Mouse (Mus musculus) layer of hippocampus, adult 18-20 months (tissue): ENCODE measurements around the gene Rtl1. TPM values are rescaled to one million over a fixed set of nuclear protein-coding genes. Genes with fewer than 3 reads are reported as not detected.

Source experiments
- DNase-seq, 2 experiments: peaks; one replicate each; pipeline ENCODE4 v3.0.0; 2022; ENCODE audit warnings: low spot score in 2 of 2
- total RNA-seq, 2 experiments: library from RNA; stranded (reverse); gene quantifications; 2 replicates each; pipeline ENCODE4 v1.2.3; 2021

Gene Rtl1
- total RNA-seq, 2 experiments from 2014 or later = 0.08 to 0.17 TPM

DNA sequence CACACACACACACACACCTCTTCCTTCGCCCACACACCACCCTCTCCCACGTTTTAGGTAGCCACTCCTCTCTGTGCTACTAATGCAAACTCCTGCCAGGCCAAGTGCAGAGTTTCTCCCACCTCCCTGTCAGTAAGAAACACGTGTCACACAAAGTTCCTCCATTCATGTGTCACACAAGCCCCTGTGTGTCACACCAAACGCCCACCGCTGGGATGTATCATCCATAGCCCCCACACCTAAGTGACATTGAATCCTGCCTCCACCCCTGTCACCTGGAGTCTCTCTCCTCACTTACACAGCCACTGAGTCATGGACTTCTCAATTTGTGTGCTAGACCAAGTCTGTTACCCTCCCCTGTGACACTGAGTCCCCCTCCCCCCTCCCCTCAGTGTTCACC lies 17.9 kb downstream of the Rtl1 start:
- DNase-seq = no peak

- no peak for DNase-seq
Measured at GRCm38 (mm10) chr12:109572259-109572658, 27.9 kb downstream of the Rtl1 start.

DNA sequence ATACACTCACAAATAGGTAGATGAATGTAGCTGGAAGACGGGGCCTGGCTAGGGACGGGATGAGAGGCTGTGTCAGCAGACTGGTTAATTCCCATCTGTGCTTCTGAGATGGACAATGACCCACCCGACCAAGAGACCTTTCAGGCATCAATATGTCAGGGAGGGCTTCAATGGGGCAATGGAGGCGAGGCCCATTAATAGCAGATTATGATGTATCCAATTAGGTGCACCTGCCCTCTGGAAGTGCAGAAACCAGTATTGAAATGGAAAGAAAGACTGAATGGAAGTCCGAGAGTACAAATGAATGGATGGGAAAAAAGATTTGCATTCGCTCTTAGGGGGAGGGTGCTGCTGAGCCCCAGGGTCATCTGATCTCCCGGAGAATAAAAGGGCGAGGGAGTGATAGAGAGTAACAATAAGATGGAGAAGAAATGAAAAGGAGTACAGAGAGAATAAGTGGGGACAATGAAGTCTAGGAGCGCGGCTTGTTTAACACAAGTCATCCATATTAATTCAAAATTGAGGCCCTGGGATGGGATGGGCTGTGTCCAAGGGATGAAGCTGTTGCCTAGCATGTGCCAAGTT lies 39.9 kb downstream of the Rtl1 start:
- no peak for DNase-seq

DNA sequence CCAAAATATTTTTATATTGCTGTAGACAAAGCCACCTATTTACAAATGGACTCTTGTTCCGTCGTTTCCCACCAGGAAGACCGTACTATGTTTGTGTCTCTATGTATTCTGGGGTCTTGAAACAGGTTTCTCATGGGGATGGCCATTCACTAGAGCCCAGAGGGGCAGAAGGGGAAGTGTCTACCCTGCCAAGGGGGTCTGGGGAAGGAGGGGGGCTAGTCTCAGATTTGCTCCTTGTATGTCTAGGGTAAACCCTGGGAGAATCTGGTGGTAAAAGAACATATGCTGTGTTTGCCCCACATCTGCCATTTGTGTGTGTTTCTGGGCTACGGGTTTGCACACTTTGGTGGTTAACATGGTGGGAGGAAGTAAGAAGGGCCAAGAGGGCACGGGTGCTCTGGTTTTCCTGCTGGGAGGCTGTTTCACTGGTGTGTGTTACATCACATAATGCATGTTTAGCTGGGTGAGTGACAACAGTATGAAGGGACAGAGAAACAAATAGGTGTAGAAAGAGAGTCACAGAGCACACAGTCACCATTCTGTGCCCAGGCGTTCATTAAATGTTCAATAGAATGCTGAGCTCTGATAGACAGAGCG lies 41.1 kb downstream of the Rtl1 start:
- DNase-seq = no peak

GRCm38 (mm10) chr12:109558226-109558824 lies 41.8 kb downstream of the Rtl1 start:
- DNase-seq = no peak

DNA sequence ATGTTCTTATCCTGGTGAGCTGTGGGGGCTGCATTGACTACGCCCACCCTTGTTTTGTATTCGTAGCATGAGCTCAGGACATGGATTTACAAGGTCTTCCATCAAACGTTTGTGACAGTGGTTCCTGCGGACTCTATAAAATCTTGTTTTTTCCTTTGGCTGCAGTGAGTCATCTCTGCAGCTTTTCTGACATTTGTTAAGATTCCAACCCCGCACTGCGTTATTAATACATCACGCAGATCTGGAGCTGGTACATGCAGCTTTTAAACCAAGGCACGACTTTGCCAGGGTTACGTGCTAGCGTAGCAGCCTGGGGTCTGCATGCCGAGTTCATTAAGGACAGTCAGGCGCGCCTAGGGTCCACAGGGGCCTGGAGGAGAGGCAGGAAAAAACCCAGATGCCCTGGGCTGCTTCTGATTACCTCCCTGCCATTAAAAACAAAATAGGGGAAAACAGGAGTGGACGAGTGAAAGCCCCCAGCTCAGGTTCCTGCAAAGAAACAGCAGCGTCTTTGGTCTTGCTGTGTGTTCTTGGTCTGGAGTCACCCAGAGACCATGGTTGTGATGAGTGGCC lies 44.2 kb downstream of the Rtl1 start:
- peak in 1 of 2 experiments; percentile 43 for DNase-seq

GRCm38 (mm10) chr12:109553568-109553967 lies 46.6 kb downstream of the Rtl1 start:
- no peak for DNase-seq

GRCm38 (mm10) chr12:109552754-109553525 lies 47.2 kb downstream of the Rtl1 start:
- no peak for DNase-seq

- DNase-seq = no peak
Measured at GRCm38 (mm10) chr12:109551771-109552170, 48.4 kb downstream of the Rtl1 start.

DNA sequence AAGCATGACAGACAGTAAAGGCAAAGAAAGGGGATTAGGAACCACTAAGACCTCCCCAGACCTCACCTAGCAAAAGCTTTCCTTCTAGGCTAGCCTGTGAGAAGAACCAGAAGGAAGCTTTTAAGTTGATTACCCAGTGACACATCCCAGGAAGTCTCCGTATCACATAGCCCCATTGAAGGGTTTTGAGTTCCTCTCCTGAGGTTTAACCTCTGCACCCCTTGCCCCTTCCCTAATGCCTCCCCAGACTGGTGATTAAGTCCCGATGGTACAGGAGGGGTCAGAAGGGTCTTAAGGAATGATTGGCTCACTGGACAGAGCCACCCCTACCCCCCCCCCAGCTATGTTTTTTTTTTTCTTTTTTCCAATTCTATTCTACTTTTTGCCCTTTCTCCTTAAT lies 53.0 kb downstream of the Rtl1 start:
- DNase-seq = no peak

DNA sequence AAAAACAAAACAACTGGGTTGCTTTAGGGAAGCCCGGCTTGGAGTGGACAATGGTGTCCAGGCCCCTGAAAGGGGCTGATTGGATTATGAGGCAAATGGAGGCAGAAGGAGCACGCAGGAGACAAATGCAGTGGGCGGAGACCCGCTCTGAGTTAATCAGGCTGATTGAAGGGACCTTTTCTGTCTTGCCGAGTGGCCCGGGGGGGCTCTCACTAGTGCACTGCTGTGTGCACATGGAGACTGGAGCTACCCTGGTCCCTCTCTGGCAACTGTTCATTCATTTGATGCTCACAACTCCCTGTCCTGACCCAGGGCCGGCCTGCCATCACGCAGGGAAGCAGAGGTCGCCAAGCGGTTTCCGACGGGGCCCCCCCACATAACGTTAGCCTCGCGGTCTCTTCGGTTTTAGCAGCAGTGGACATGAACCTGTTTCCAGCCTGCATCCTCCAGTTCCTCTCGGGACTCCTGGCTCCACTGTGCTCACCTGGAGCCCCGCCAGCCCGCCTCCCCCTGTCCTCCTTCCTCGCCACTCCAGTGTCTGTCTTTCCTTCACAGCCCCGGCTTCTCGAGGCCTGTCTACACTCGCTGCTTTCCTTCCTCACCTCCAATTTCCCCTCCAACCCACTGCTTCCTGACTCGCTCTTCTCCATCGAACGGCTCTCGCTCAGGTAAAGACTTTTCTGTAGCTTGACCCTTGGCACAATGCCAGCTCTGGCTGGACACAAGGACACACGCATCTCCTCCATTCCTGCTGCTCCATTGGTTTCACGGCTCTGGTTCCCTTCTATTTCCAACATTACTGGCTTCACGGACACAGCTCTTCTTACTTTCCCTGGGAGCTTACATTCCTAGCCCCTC lies 54.0 kb downstream of the Rtl1 start:
- no peak for DNase-seq

- DNase-seq = peak in 1 of 2 experiments; percentile 1
Measured at GRCm38 (mm10) chr12:109543281-109543923, 56.7 kb downstream of the Rtl1 start.

- DNase-seq = peak; percentile 80 to 93
Measured at GRCm38 (mm10) chr12:109542635-109543249, 57.4 kb downstream of the Rtl1 start.

- DNase-seq = peak in 1 of 2 experiments; percentile 46
Measured at GRCm38 (mm10) chr12:109542011-109542410, 58.1 kb downstream of the Rtl1 start.

DNA sequence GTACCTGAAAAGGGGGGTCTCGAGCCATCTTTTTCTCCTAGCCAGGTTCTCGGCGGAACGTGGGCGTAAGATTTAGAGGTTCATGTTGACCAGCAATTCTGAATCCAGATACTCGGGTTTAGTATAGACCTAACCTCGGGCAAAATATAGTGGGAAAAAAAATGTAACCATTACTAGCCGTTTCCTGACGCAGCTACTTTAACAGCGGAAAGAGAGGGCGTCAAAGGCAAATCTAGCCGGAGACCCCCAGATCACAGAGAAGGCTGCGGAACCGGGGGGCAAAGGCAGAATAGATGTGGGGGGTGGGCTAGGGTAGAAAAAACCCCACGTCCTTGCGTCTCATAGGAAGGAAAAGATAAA lies 58.6 kb downstream of the Rtl1 start:
- DNase-seq = peak in 1 of 2 experiments; percentile 6

- peak; percentile 64 to 81 for DNase-seq
Measured at GRCm38 (mm10) chr12:109540739-109541539, 59.2 kb downstream of the Rtl1 start.

GRCm38 (mm10) chr12:109539950-109540349 lies 60.2 kb downstream of the Rtl1 start:
- DNase-seq = no peak
